Mouse (Mus musculus): ENCODE measurements at regions not wholly inside any gene's neighbourhood (a gene's known extent, or its start where the extent isn't known, plus 50 kb on each side); places are given as distances from the start of the nearest gene placed in this dataset.

- DNase-seq = no peak
Observed at GRCm38 (mm10) chr8:93691375-93691774, 118.4 kb upstream of the Gnao1 start.

- DNase-seq = no peak
Observed at GRCm38 (mm10) chr8:93691826-93692225, 117.9 kb upstream of the Gnao1 start.

- no peak for DNase-seq
Observed at GRCm38 (mm10) chr8:93697206-93697605, 112.6 kb upstream of the Gnao1 start.

GRCm38 (mm10) chr8:93698508-93698907 is 111.3 kb upstream of the Gnao1 start:
- DNase-seq = no peak

- DNase-seq = no peak
Observed at GRCm38 (mm10) chr8:93701391-93701790, 108.4 kb upstream of the Gnao1 start.

GRCm38 (mm10) chr8:93712066-93712706 is 97.6 kb upstream of the Gnao1 start:
- no peak for DNase-seq

GRCm38 (mm10) chr8:93713221-93713620 is 96.5 kb upstream of the Gnao1 start:
- DNase-seq = no peak

- DNase-seq = no peak
Observed at GRCm38 (mm10) chr8:93724896-93725489, 84.8 kb upstream of the Gnao1 start.

GRCm38 (mm10) chr8:93729124-93729930 is 80.4 kb upstream of the Gnao1 start:
- no peak for DNase-seq

- no peak for DNase-seq
Observed at GRCm38 (mm10) chr8:93730738-93731700, 78.7 kb upstream of the Gnao1 start.

- DNase-seq = no peak
Observed at GRCm38 (mm10) chr8:93734818-93735217, 74.9 kb upstream of the Gnao1 start.

- DNase-seq = no peak
Observed at GRCm38 (mm10) chr8:93740281-93740680, 69.5 kb upstream of the Gnao1 start.

GRCm38 (mm10) chr8:93748720-93749119 is 61.0 kb upstream of the Gnao1 start:
- no peak for DNase-seq

GRCm38 (mm10) chr8:93750921-93751320 is 58.8 kb upstream of the Gnao1 start:
- DNase-seq = no peak

- no peak for DNase-seq
Observed at GRCm38 (mm10) chr8:93755981-93756380, 53.8 kb upstream of the Gnao1 start.
